Mouse (Mus musculus) ES-E14 (cell line): ENCODE results near the gene Ube2q2.

ENCODE experiments used
- MAFK ChIP-seq: IDR thresholded peaks from 2 replicates; pipeline ENCODE4 v1.6.1; 2014; ENCODE audit warnings: mild to moderate bottlenecking, low read depth, low read length, inconsistent platforms; ENCODE audit not compliant: insufficient read depth
- ZNF384 ChIP-seq: IDR thresholded peaks from 2 replicates; pipeline ENCODE4 v1.6.1; 2012; ENCODE audit warnings: low read depth, low read length, inconsistent platforms

DNA sequence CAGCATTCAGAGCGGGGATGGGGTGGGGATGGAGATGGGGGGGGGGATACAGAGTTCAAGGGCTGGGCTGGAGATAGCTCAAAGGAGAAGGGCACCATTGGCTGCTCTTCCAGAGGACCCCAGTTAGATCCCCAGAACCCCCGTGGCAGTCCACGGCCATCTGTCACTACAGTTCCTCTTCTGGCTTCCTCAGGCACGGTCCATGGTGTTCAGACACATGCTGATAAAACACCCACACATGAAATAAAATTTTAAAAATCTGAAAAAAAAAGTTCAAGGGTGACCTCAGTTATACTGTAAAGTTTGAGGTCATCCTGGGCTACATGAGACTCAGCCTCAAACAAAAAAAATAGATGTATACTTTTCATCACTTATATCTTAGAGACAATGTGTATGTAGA lies 99.8 kb downstream of the Ube2q2 start:
- no peak for TF ChIP-seq MAFK
- no peak for TF ChIP-seq ZNF384
